ENCODE assay signal across 8 mouse cellular contexts in the genomic region with DNA sequence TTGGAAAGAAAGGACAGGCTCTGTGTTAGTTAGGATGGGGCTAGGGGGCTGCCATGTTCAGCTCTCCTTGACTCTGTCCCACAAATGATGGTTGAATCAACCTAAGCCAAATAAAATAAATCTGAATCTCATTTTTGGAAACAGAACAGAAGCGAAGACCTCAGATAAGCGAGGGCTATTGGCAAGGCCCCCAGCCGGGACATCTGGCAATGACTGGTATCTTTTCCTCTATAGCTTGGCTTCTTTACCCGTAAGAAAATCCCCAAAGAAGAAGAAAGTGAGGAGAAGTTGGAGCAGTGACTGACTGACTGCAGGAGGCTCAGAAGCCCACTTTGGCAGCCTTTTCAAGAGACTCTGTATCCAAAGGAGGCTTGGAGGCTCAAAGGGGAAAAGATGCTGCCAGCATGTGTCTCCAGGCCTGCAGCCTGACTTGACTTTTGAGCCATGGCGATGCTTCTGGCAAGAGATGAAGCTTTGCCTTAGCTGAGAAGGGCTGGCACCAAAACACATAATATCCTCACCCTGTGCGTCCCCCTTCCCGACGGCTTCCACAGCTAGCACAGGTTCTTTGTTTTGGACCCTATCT. TPM values are rescaled to one million over a fixed set of nuclear protein-coding genes. Genes with fewer than 3 reads are reported as not detected.
A peak's percentile ranks its signal among the peaks of the same experiment; 100 is the strongest.
DNase-seq lines count a peak whose midpoint lies in the region; ATAC-seq and TF ChIP-seq lines count a peak whose summit lies in the region.

No protein-coding gene starts in this region.

- peak overlapping the region; percentile 49 for H3K4me2 ChIP-seq in intestine, embryonic 14.5 days (ENCODE audit: low read length)
- no peak overlapping the region; the same call in 1 of the 2 replicates for H3K4me2 ChIP-seq in intestine, postnatal 0 days (replicated peaks; ENCODE audit: low read depth)
- H3K4me2 ChIP-seq in hindbrain, embryonic 11.5 days (replicated peaks; ENCODE audit: low read depth, low read length): peak overlapping the region; percentile 37; the same call in 1 of the 2 replicates

- H3K9me3 ChIP-seq in intestine, embryonic 14.5 days (ENCODE audit: control insufficient read depth, low read length): no peaks in the 10 kb centered on the region
- no peaks in the 10 kb centered on the region for H3K9me3 ChIP-seq in intestine, postnatal 0 days (ENCODE audit: control insufficient read depth)
- H3K9me3 ChIP-seq in hindbrain, embryonic 11.5 days (ENCODE audit: control insufficient read depth, low read length): no peaks in the 10 kb centered on the region

- no peak for ATAC-seq in intestine, embryonic 14.5 days (replicated peaks; ENCODE audit: low FRiP score, low TSS enrichment, low read depth)
- no peak for ATAC-seq in intestine, postnatal 0 days
- ATAC-seq in hindbrain, embryonic 11.5 days (ENCODE audit: low FRiP score): no peak
- no peak for ATAC-seq in frontal cortex, adult (ENCODE audit: low TSS enrichment)

- H3K4me1 ChIP-seq in intestine, embryonic 14.5 days (replicated peaks; ENCODE audit: control insufficient read depth, insufficient read depth, low read length): peaks cover 5% of the 10 kb centered on the region
- peaks cover 4% of the 10 kb centered on the region; the same call in 1 of the 2 replicates for H3K4me1 ChIP-seq in intestine, postnatal 0 days (replicated peaks; ENCODE audit: control insufficient read depth, insufficient read depth, low read length)
- H3K4me1 ChIP-seq in hindbrain, embryonic 11.5 days (replicated peaks; ENCODE audit: control insufficient read depth, insufficient read depth, low read length): no peaks in the 10 kb centered on the region; the same call in 1 of the 2 replicates

- no peak overlapping the region for H3K9ac ChIP-seq in intestine, embryonic 14.5 days (ENCODE audit: low read length)
- no peak overlapping the region for H3K9ac ChIP-seq in intestine, postnatal 0 days (ENCODE audit: low read depth, low read length)
- H3K9ac ChIP-seq in hindbrain, embryonic 11.5 days (ENCODE audit: low read depth, low read length): no peak overlapping the region

- no peak for DNase-seq in intestine, embryonic 14.5 days (ENCODE audit: low spot score)
- peak; percentile 17 to 20 for DNase-seq in cerebellum, postnatal 36 days
- peak; percentile 24 for DNase-seq in hindbrain, embryonic 11.5 days (ENCODE audit: low spot score)
- DNase-seq in neural tube, embryonic 10.5 days (ENCODE audit: extremely low spot score, low spot score): peak; percentile 29
- no peak for DNase-seq in thymus, adult 18-20 months
- no peak for DNase-seq in layer of hippocampus, adult 11-12 months (ENCODE audit: low spot score)

- no peaks in the 10 kb centered on the region for H3K27me3 ChIP-seq in intestine, embryonic 14.5 days (replicated peaks; ENCODE audit: control insufficient read depth, insufficient read depth, low read length)
- H3K27me3 ChIP-seq in intestine, postnatal 0 days (replicated peaks; ENCODE audit: control insufficient read depth, insufficient read depth, low read length): no peaks in the 10 kb centered on the region
- H3K27me3 ChIP-seq in hindbrain, embryonic 11.5 days (ENCODE audit: control insufficient read depth, insufficient read depth, low read length): no peaks in the 10 kb centered on the region

- H3K4me3 ChIP-seq in intestine, embryonic 14.5 days (ENCODE audit: low read depth, low read length): no peak overlapping the region
- no peak overlapping the region for H3K4me3 ChIP-seq in intestine, postnatal 0 days (ENCODE audit: low read depth, low read length)
- H3K4me3 ChIP-seq in hindbrain, embryonic 11.5 days (ENCODE audit: low read depth, low read length): no peak overlapping the region

- whole genome bisulfite sequencing in intestine, embryonic 14.5 days: 48% methylated on average over 8 of the region's 8 CpGs
- WGBS in intestine, postnatal 0 days: 58% methylated on average over 8 of the region's 8 CpGs
- 53% methylated on average over 8 of the region's 8 CpGs for WGBS in hindbrain, embryonic 11.5 days

- H3K27ac ChIP-seq in intestine, embryonic 14.5 days (ENCODE audit: low read depth): peak overlapping the region; percentile 25; the same call in 1 of the 2 replicates
- no peak overlapping the region for H3K27ac ChIP-seq in intestine, postnatal 0 days (ENCODE audit: low read depth, low read length)
- H3K27ac ChIP-seq in hindbrain, embryonic 11.5 days (ENCODE audit: low read depth, low read length): no peak overlapping the region

- TF ChIP-seq CTCF in intestine, postnatal 0 days (IDR thresholded peaks at IDR 0.05; ENCODE audit: low read depth): no peak

- no peaks in the 10 kb centered on the region for H3K36me3 ChIP-seq in intestine, embryonic 14.5 days (ENCODE audit: control insufficient read depth, insufficient read depth, low read length)
- no peaks in the 10 kb centered on the region for H3K36me3 ChIP-seq in intestine, postnatal 0 days (ENCODE audit: control insufficient read depth, insufficient read depth)
- no peaks in the 10 kb centered on the region for H3K36me3 ChIP-seq in hindbrain, embryonic 11.5 days (ENCODE audit: control insufficient read depth, insufficient read depth, low read length)

RNA-seq across cellular contexts. Expression of gene Ankrd35, which starts 7.1 kb away (rescaled TPM):
- 0.20 and 0.38 TPM in 2 replicates for polyA plus RNA-seq in intestine, embryonic 14.5 days (2014; fragmentation: Nextera tagmentation; extraction: Ambion mirVana)
- 0.22 and 0.29 TPM in 2 replicates for polyA plus RNA-seq in intestine, postnatal 0 days (2015; fragmentation: Nextera tagmentation; extraction: Ambion mirVana)
- 0.25 and 0.40 TPM in 2 replicates for polyA plus RNA-seq in hindbrain, embryonic 11.5 days (2014; fragmentation: Nextera tagmentation; extraction: Ambion mirVana)

RNA-seq across cellular contexts. Expression of gene Itga10, which starts 17.4 kb away (rescaled TPM):
- 0.61 and 0.86 TPM in 2 replicates for polyA plus RNA-seq in intestine, embryonic 14.5 days (2014; fragmentation: Nextera tagmentation; extraction: Ambion mirVana)
- 0.17 and 0.21 TPM in 2 replicates for polyA plus RNA-seq in intestine, postnatal 0 days (2015; fragmentation: Nextera tagmentation; extraction: Ambion mirVana)
- polyA plus RNA-seq in hindbrain, embryonic 11.5 days (2014; fragmentation: Nextera tagmentation; extraction: Ambion mirVana): 0.53 and 1.3 TPM in 2 replicates

RNA-seq across cellular contexts. Expression of gene Gm42957, which starts 27.6 kb away (rescaled TPM):
- polyA plus RNA-seq in intestine, embryonic 14.5 days (2014; fragmentation: Nextera tagmentation; extraction: Ambion mirVana): 0.07 and 0.12 TPM in 2 replicates
- polyA plus RNA-seq in intestine, postnatal 0 days (2015; fragmentation: Nextera tagmentation; extraction: Ambion mirVana): not detected in 2 replicates
- 0.04 and 0.22 TPM in 2 replicates for polyA plus RNA-seq in hindbrain, embryonic 11.5 days (2014; fragmentation: Nextera tagmentation; extraction: Ambion mirVana)

RNA-seq across cellular contexts. Expression of gene Pex11b, which starts 27.6 kb away (rescaled TPM):
- polyA plus RNA-seq in intestine, embryonic 14.5 days (2014; fragmentation: Nextera tagmentation; extraction: Ambion mirVana): 44.1 and 54.3 TPM in 2 replicates
- 33.2 and 36.8 TPM in 2 replicates for polyA plus RNA-seq in intestine, postnatal 0 days (2015; fragmentation: Nextera tagmentation; extraction: Ambion mirVana)
- 42.8 and 44.6 TPM in 2 replicates for polyA plus RNA-seq in hindbrain, embryonic 11.5 days (2014; fragmentation: Nextera tagmentation; extraction: Ambion mirVana)

RNA-seq across cellular contexts. Expression of gene Rbm8a, which starts 33.1 kb away (rescaled TPM):
- polyA plus RNA-seq in intestine, embryonic 14.5 days (2014; fragmentation: Nextera tagmentation; extraction: Ambion mirVana): 137 and 149 TPM in 2 replicates
- polyA plus RNA-seq in intestine, postnatal 0 days (2015; fragmentation: Nextera tagmentation; extraction: Ambion mirVana): 72.7 and 73.8 TPM in 2 replicates
- polyA plus RNA-seq in hindbrain, embryonic 11.5 days (2014; fragmentation: Nextera tagmentation; extraction: Ambion mirVana): 172 and 178 TPM in 2 replicates

Comparison
In these comparisons a context has a peak if more than half of its experiments do, and no peak if none do; other contexts are left out.
1. DNase-seq: peak in cerebellum, postnatal 36 days (2 of 2), hindbrain, embryonic 11.5 days (single experiment) and neural tube, embryonic 10.5 days (single experiment); none in intestine, embryonic 14.5 days (single experiment), thymus, adult 18-20 months (0 of 2) and layer of hippocampus, adult 11-12 months (single experiment).